ENCODE assay signal across 15 mouse cellular contexts in the genomic region with DNA sequence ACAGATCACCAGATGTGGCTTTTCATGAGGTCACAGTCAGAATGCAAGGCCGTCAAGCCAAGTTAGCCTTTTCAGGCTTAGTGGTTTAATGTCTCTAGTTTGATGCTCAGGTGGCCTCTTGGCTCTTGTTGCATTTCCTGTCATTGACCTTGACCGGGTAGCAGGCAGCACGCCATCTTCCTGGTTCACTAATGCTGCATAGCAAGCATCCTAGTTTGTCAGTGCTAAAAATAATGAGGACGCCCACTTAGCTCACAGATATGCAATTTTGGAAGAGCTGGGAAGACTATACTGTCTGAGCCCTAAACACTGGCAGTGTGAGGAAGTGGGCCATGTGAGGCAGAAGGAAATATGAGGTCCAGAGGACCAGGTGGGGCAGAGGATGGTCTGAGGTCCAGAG.
DNase-seq lines count a peak whose midpoint lies in the region; ATAC-seq lines count a peak whose summit lies in the region.
"Had no signal": no experiment of that assay in that cellular context is flagged by ENCODE, and none has a peak within 500 bp of the region (broad histone marks: within the 10 kb centered on the region; RNA-seq: fewer than 3 reads in every experiment).

No protein-coding gene starts in this region.

- WGBS in liver, embryonic 11.5 days = 78% methylated on average over 4 of the region's 4 CpGs
- 88% methylated on average over 4 of the region's 4 CpGs for WGBS in forebrain, embryonic 11.5 days

- no peaks in the 10 kb centered on the region for H3K36me3 ChIP-seq in liver, embryonic 11.5 days (ENCODE audit: control insufficient read depth, insufficient read depth, low read length)
- H3K36me3 ChIP-seq in forebrain, embryonic 11.5 days (ENCODE audit: control insufficient read depth, insufficient read depth, low read length) = no peaks in the 10 kb centered on the region
- H3K36me3 ChIP-seq: limb, embryonic 15.5 days; midbrain, embryonic 12.5 days; neural tube, embryonic 12.5 days had no signal

- H3K27ac ChIP-seq in liver, embryonic 11.5 days (ENCODE audit: low read depth, low read length) = no peak overlapping the region
- H3K27ac ChIP-seq in forebrain, embryonic 11.5 days (ENCODE audit: low read depth, low read length) = no peak overlapping the region
- H3K27ac ChIP-seq: hindbrain, embryonic 14.5 days; limb, embryonic 15.5 days; midbrain, embryonic 12.5 days; neural tube, embryonic 12.5 days had no signal

- no peak overlapping the region for H3K4me3 ChIP-seq in liver, embryonic 11.5 days (ENCODE audit: low read depth, low read length)
- no peak overlapping the region for H3K4me3 ChIP-seq in forebrain, embryonic 11.5 days (ENCODE audit: low read depth, low read length)
- H3K4me3 ChIP-seq: limb, embryonic 15.5 days; midbrain, embryonic 12.5 days; neural tube, embryonic 12.5 days had no signal

- peak; percentile 71 for ATAC-seq in frontal cortex, adult (ENCODE audit: low TSS enrichment)
- no peak for ATAC-seq in liver, embryonic 11.5 days (replicated peaks; ENCODE audit: low FRiP score)
- ATAC-seq in forebrain, embryonic 11.5 days (replicated peaks; ENCODE audit: low FRiP score) = no peak
- ATAC-seq: lung, postnatal 0 days had no signal

- no peaks in the 10 kb centered on the region for H3K9me3 ChIP-seq in liver, embryonic 11.5 days (ENCODE audit: control insufficient read depth, low read length)
- no peaks in the 10 kb centered on the region for H3K9me3 ChIP-seq in forebrain, embryonic 11.5 days (ENCODE audit: control insufficient read depth, low read length)
- H3K9me3 ChIP-seq: limb, embryonic 15.5 days; midbrain, embryonic 12.5 days; neural tube, embryonic 12.5 days had no signal

- DNase-seq in frontal cortex, postnatal 10 days (ENCODE audit: low spot score in 2 of 2) = no peak
- DNase-seq in right cerebral cortex, postnatal 10 days (ENCODE audit: low spot score in 2 of 2) = peak; percentile 49 to 57
- DNase-seq in right cerebral cortex, postnatal 14 days = no peak
- DNase-seq in kidney, adult 9 months = peak; percentile 27
- DNase-seq in liver, embryonic 11.5 days (ENCODE audit: low spot score) = no peak
- DNase-seq in forebrain, embryonic 11.5 days (ENCODE audit: low spot score) = no peak
- no peak for DNase-seq in adipocyte (ENCODE audit: low spot score)
- DNase-seq: cerebellum, adult 11-12 months; embryo, embryonic 11 days had no signal

- H3K9ac ChIP-seq in liver, embryonic 11.5 days (ENCODE audit: low read depth, low read length) = no peak overlapping the region
- H3K9ac ChIP-seq in forebrain, embryonic 11.5 days (ENCODE audit: low read length) = no peak overlapping the region
- H3K9ac ChIP-seq: hindbrain, embryonic 14.5 days; limb, embryonic 15.5 days; midbrain, embryonic 12.5 days; neural tube, embryonic 12.5 days had no signal

- H3K4me2 ChIP-seq in liver, embryonic 11.5 days = no peak overlapping the region
- H3K4me2 ChIP-seq in forebrain, embryonic 11.5 days (ENCODE audit: low read depth, low read length, severe bottlenecking) = no peak overlapping the region
- H3K4me2 ChIP-seq: hindbrain, embryonic 14.5 days; limb, embryonic 15.5 days; midbrain, embryonic 12.5 days; neural tube, embryonic 12.5 days had no signal

- H3K27me3 ChIP-seq in liver, embryonic 11.5 days (replicated peaks; ENCODE audit: control insufficient read depth, insufficient read depth, low read length) = no peaks in the 10 kb centered on the region
- no peaks in the 10 kb centered on the region for H3K27me3 ChIP-seq in forebrain, embryonic 11.5 days (ENCODE audit: control insufficient read depth, insufficient read depth, low read length)
- H3K27me3 ChIP-seq: limb, embryonic 15.5 days; midbrain, embryonic 12.5 days; neural tube, embryonic 12.5 days had no signal

- H3K4me1 ChIP-seq in liver, embryonic 11.5 days (replicated peaks; ENCODE audit: control insufficient read depth, insufficient read depth, low read length) = no peaks in the 10 kb centered on the region
- no peaks in the 10 kb centered on the region; the same call in 1 of the 2 replicates for H3K4me1 ChIP-seq in forebrain, embryonic 11.5 days (replicated peaks; ENCODE audit: control insufficient read depth, insufficient read depth, low read length)

Comparison
In these comparisons a context has a peak if more than half of its experiments do, and no peak if none do; other contexts are left out.
1. DNase-seq: peak in right cerebral cortex, postnatal 10 days (2 of 2) and kidney, adult 9 months (single experiment); none in frontal cortex, postnatal 10 days (0 of 2), right cerebral cortex, postnatal 14 days (single experiment), liver, embryonic 11.5 days (single experiment), forebrain, embryonic 11.5 days (single experiment) and adipocyte (single experiment).